Mouse (Mus musculus) urinary bladder, postnatal 0 days (tissue): ENCODE results near the gene Sec11a. TPM values are rescaled to one million over a fixed set of nuclear protein-coding genes. Genes with fewer than 3 reads are reported as not detected.

Source experiments
- polyA plus RNA-seq: library from polyadenylated mRNA; unstranded; fragments of >200 nt; fragmentation: Nextera tagmentation; extraction: Ambion mirVana; gene quantifications from 2 replicates; pipeline ENCODE4 v1.2.1, GENCODE M21; 2015

The Sec11a gene
- polyA plus RNA-seq: 161 and 169 TPM in 2 replicates

DNA sequence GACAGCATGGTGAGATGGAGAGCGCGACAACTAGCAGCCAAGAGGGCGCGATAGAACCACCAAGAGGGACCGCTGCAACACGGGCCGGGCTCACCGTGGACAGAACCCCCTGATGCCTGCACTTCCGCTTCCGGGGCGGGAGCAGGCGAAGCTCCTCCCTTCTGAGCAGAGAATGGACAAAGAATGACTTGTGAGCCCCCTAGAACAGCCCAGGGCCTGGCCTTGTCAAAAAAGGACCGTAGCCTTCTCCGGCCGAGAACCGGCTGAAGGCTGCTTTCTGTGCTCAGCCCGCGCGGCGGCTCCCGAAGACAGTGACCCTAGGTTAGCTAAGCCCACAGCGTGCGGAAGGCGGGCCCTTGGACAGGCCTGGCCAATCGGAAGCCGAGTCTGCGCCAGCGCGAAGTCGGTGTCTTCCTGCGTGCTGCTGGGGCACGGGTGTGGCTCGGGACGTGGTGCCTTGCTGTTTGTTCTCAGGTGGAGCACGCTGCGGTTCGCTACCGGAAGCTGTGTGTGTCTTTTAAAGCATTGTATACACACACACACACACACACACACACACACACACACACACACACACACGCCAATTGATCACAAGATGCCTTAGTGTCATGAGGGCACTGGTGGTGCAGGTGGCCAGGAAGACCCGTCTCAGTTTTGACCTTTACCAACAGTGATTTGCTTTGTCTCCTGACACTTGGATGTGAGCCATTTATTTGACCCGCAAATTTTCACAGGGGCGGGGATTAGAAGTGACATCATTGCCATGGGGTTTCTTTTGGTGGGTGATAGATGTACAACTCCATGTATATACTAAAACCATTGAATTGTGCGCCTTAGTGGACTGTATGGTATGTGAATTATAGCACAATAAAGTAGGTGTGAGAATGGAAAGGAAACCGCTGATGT lies at the start of gene Sec11a:
Gene Sec11a, minus strand, starts transcription at position 336 of the 906 bp plus-strand sequence.

DNA sequence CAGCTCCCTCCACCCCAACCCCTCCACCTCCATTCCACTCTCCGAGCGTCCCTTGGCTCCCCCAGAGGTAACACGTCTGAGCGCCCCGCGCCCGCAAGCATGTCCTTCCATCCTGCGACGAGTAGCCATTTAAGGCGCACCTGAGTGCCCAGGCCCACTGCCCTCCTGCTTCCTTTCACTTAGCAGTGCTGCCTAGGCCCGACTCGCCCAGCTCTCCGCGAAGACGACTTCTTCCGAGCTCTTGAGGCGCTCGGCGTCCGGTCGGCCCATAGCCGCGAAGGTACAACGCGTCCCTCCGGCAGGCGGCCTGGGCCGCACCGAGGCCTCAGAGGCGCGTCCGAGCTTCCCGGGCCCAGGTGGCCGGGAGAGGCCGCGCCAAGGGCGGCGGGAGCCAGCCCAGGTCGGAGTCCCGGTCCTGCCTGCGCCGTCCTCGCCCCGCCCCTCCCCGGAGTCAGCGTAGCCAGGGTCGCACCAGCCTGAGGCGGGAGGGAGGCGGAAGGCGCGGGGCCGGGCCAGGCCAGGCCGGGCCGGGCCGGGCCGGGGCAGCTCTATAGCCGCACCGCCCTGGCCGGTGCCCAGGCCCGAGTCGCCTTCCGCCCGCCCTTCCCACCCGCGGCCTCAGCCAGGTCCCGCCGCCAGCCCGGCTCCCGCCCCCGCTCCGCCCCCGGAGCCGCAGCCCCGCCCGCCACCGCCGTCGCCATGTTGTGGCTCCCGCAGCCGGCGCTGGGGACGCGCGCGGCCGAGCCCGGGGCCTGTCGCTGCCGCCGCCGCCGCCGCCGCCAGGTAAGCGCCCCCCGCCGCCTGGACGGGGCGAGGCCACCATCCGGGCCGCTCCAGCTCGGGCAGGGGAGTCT lies 45.6 kb upstream of the Sec11a start, which contains the start of gene Zfp592:
Gene Zfp592, plus strand, starts transcription at position 702 of the 854 bp plus-strand sequence.

DNA sequence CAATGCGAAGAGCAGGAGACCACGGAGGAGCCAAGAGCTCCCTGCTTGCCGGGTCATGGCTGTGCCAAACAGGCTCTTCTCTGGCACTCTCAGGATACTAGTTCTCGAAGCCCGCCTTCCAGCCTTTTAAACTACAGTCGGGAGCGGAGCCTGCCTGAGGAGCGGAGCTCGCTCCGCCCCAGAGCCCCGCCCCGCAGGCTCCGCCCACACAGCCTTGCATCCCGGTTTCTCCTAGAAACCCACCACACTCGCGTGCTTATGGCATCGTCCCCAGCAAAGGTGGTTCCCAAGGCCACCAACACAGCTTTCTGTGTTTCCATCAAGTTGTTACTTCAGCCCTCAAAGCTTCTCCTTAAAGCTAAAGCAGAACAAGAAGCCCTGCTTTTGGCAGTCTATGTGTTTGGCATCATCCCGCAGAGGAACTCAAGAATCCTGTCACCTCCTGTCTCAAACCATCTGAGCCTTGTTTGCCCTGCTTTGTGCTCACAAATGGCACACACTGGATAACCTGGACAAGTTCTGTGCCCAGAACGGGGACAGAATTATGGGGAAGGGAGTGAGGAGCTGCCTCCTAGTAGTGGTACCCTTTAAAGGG lies 42.6 kb downstream of the Sec11a start, which contains the start of gene Nmb:
Gene Nmb, minus strand, starts transcription at position 156 of the 595 bp plus-strand sequence.

DNA sequence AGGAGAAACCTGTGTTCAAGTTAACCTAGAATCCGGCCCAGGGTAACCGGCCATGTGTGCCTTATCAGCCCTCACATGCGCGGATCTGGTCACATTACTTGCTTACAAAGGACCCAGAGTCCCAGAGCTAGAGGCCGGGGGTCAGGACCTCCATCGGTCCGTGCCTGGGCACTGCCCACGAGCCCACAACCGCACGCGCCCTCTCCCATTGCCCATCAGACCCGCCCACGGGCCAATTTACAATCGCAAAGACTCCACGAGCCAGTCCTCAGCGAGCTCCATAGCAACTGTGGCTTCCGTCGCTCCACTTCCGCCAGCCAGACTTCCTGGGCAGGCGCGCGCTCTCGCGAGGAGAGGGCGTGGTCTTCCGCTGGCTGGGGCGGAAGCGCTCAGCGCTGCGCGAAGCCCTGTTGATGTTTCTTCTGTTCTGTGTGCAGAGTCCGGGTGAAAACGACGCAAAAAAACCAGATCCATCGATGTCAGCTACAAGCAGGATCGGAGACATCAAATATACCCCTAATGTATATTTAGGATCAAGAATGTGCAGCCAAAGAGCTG lies 46.6 kb downstream of the Sec11a start, which contains the start of gene Wdr73:
Gene Wdr73, minus strand, starts transcription at position 326 of the 558 bp plus-strand sequence.

DNA sequence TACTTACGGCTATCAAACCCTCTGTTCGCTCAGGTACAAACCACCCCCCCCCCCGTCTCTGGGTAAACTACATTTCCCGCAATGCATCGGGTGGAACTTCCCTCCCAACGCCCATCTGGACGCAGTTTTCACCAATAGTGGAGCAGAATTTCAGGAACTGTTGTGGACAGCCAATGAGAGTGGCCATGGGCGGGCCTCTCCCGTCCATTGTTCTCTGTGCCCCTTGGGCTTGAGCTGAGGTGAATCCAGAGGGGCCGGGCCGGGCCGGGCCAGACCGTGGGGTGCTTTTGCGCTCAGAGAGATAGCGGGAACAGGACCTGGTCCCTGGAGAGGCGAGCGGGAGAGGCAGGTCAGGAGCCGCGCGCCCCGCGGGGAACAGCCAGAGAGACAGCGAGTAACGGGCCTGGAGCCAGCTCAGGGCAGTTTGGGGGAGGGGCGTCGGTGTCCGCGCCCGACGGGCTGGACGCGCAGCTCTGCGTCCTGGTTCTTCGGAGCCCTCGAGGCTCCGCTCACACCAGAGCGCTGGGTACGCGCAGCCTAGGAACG lies 86.8 kb downstream of the Sec11a start, which contains the start of gene Zscan2:
Gene Zscan2, plus strand, starts transcription at position 192 of the 546 bp plus-strand sequence.

Other genes with a start within 250 kb of the Sec11a start
- 66.1 and 68.1 TPM in 2 replicates for gene Iqgap1, start 121.8 kb downstream of the Sec11a start, polyA plus RNA-seq
- 0.69 and 0.71 TPM in 2 replicates for gene Zscan2, start 86.9 kb downstream of the Sec11a start, polyA plus RNA-seq
- 14.1 and 15.0 TPM in 2 replicates for gene Wdr73, start 46.5 kb downstream of the Sec11a start, polyA plus RNA-seq
- 1.6 and 2.7 TPM in 2 replicates for gene Nmb, start 42.7 kb downstream of the Sec11a start, polyA plus RNA-seq
- gene Zfp592, start 45.9 kb upstream of the Sec11a start, polyA plus RNA-seq: 4.1 and 8.3 TPM in 2 replicates
- gene Alpk3, start 109.8 kb upstream of the Sec11a start, polyA plus RNA-seq: 0.02 and 0.13 TPM in 2 replicates
- gene Slc28a1, start 167.0 kb upstream of the Sec11a start, polyA plus RNA-seq: not detected in 2 replicates